Mouse (Mus musculus): ENCODE results near the gene Stard10.
A peak's percentile ranks its signal among the peaks of the same experiment; 100 is the strongest.

Gene Stard10

GRCm38 (mm10) chr7:101317014-101317413, at the start of gene Stard10:
Gene Stard10 (plus strand): TSS chr7:101317086.
- DNase-seq (ENCODE audit: low read depth, low spot score) = no peak

- no peak for DNase-seq (ENCODE audit: low read depth, low spot score)
These were observed 49.2 kb upstream of the Stard10 start for GRCm38 (mm10) chr7:101267457-101268259.

- DNase-seq (ENCODE audit: low read depth, low spot score) = no peak
These were observed 45.3 kb upstream of the Stard10 start for GRCm38 (mm10) chr7:101271602-101272001.

GRCm38 (mm10) chr7:101272466-101273160, 44.3 kb upstream of the Stard10 start:
- no peak for DNase-seq (ENCODE audit: low read depth, low spot score)

- DNase-seq (ENCODE audit: low read depth, low spot score) = no peak
These were observed 34.2 kb upstream of the Stard10 start for GRCm38 (mm10) chr7:101282721-101283120.

- no peak for DNase-seq (ENCODE audit: low read depth, low spot score)
These were observed 32.4 kb upstream of the Stard10 start for GRCm38 (mm10) chr7:101284504-101284903.

GRCm38 (mm10) chr7:101286891-101287290, 30.0 kb upstream of the Stard10 start:
- no peak for DNase-seq (ENCODE audit: low read depth, low spot score)

- DNase-seq (ENCODE audit: low read depth, low spot score) = no peak
These were observed 29.1 kb upstream of the Stard10 start for GRCm38 (mm10) chr7:101287820-101288219.

- DNase-seq (ENCODE audit: low read depth, low spot score) = peak; percentile 34
These were observed 28.4 kb upstream of the Stard10 start for GRCm38 (mm10) chr7:101288436-101288835.

- DNase-seq (ENCODE audit: low read depth, low spot score) = no peak
These were observed 26.5 kb upstream of the Stard10 start for GRCm38 (mm10) chr7:101290401-101290800.

GRCm38 (mm10) chr7:101291211-101291610, 25.7 kb upstream of the Stard10 start:
- no peak for DNase-seq (ENCODE audit: low read depth, low spot score)

- DNase-seq (ENCODE audit: low read depth, low spot score) = no peak
These were observed 25.2 kb upstream of the Stard10 start for GRCm38 (mm10) chr7:101291641-101292040.

GRCm38 (mm10) chr7:101292086-101292485, 24.8 kb upstream of the Stard10 start:
- no peak for DNase-seq (ENCODE audit: low read depth, low spot score)

GRCm38 (mm10) chr7:101292696-101293095, 24.2 kb upstream of the Stard10 start:
- no peak for DNase-seq (ENCODE audit: low read depth, low spot score)

- DNase-seq (ENCODE audit: low read depth, low spot score) = no peak
These were observed 23.7 kb upstream of the Stard10 start for GRCm38 (mm10) chr7:101293138-101293537.

GRCm38 (mm10) chr7:101293611-101294010, 23.3 kb upstream of the Stard10 start:
- DNase-seq (ENCODE audit: low read depth, low spot score) = no peak

- no peak for DNase-seq (ENCODE audit: low read depth, low spot score)
These were observed 21.4 kb upstream of the Stard10 start for GRCm38 (mm10) chr7:101295438-101295837.

GRCm38 (mm10) chr7:101296252-101297022, 20.4 kb upstream of the Stard10 start:
- DNase-seq (ENCODE audit: low read depth, low spot score) = peak; percentile 73

- no peak for DNase-seq (ENCODE audit: low read depth, low spot score)
These were observed 19.9 kb upstream of the Stard10 start for GRCm38 (mm10) chr7:101297023-101297405.

GRCm38 (mm10) chr7:101298375-101298774, 18.5 kb upstream of the Stard10 start:
- peak; percentile 57 for DNase-seq (ENCODE audit: low read depth, low spot score)

- peak; percentile 80 for DNase-seq (ENCODE audit: low read depth, low spot score)
These were observed 15.5 kb upstream of the Stard10 start for GRCm38 (mm10) chr7:101301361-101301880.

All from CD4-positive helper T cell, adult 2 months (primary cell).